21 mouse cellular contexts compared by ENCODE assay signal in genomic region chr4:142975620-142976019, GRCm38 (mm10).
DNase-seq lines count a peak whose midpoint lies in the region; ATAC-seq lines count a peak whose summit lies in the region.
"Had no signal": no experiment of that assay in that cellular context is flagged by ENCODE, and none has a peak within 500 bp of the region (broad histone marks: within the 10 kb centered on the region; RNA-seq: fewer than 3 reads in every experiment).

No protein-coding gene starts in this region.

- no peaks in the 10 kb centered on the region for H3K4me1 ChIP-seq in heart, embryonic 12.5 days (replicated peaks)

- H3K27me3 ChIP-seq in heart, embryonic 12.5 days (replicated peaks): no peaks in the 10 kb centered on the region
- H3K27me3 ChIP-seq: CH12.LX, Patski had no signal

- H3K27ac ChIP-seq in heart, embryonic 12.5 days (ENCODE audit: poor library complexity, severe bottlenecking): no peak overlapping the region

- no peak for DNase-seq in thymus, postnatal 25 days
- DNase-seq in frontal cortex, adult 2 months (ENCODE audit: extremely low spot score in 1 of 2, low spot score in 1 of 2): no peak
- DNase-seq: adrenal gland, adult 2 months; adrenal gland, adult 8-10 months; adrenal gland, postnatal 10 days; adrenal gland, postnatal 14 days; adrenal gland, postnatal 25 days; adrenal gland, postnatal 36 days; B cell, adult 2 months; cerebellum, adult 11 months; cerebellum, adult 11-12 months; cerebellum, adult 18-20 months had no signal

- peak; percentile 88 for ATAC-seq in common myeloid progenitor, adult 5-6 weeks (replicated peaks; ENCODE audit: low read depth, poor library complexity, severe bottlenecking)
- ATAC-seq in hematopoietic stem cell, adult 5-6 weeks (replicated peaks in 1 of 2; ENCODE audit: insufficient read depth in 1 of 2, low FRiP score in 2 of 2, low TSS enrichment in 1 of 2, low read depth in 1 of 2, poor library complexity in 2 of 2, severe bottlenecking in 2 of 2): peak; percentile 88 to 91
- peak; percentile 55 for ATAC-seq in megakaryocyte progenitor cell, adult 5-6 weeks (replicated peaks; ENCODE audit: poor library complexity)
- ATAC-seq in heart, embryonic 12.5 days (ENCODE audit: insufficient number of reproducible peaks, low FRiP score): no peak
- ATAC-seq: activated CD4-positive, CD25-positive, alpha-beta regulatory T cell, adult 4 months; CD4-positive, CD25-positive, alpha-beta regulatory T cell, adult 4 months; Patski had no signal

- no peaks in the 10 kb centered on the region for H3K9me3 ChIP-seq in heart, embryonic 12.5 days (replicated peaks)

- H3K9ac ChIP-seq in heart, embryonic 12.5 days: no peak overlapping the region

- H3K36me3 ChIP-seq in heart, embryonic 12.5 days: no peaks in the 10 kb centered on the region
- H3K36me3 ChIP-seq: G1E had no signal

- WGBS in heart, embryonic 12.5 days: 69% methylated on average over 11 of the region's 11 CpGs

- H3K4me3 ChIP-seq in heart, embryonic 12.5 days: no peak overlapping the region

- no peak overlapping the region for H3K4me2 ChIP-seq in heart, embryonic 12.5 days
